Mouse (Mus musculus) midbrain, embryonic 14.5 days (tissue): ENCODE data around the gene Ipo4. TPM values are rescaled to one million over a fixed set of nuclear protein-coding genes. Genes with fewer than 3 reads are reported as not detected.
A peak's percentile ranks its signal among the peaks of the same experiment; 100 is the strongest.

Source experiments
- ATAC-seq: fragments of 200-750 bp; cut with Nextera tagmentation; 2 replicates; pipeline ENCODE4 v1.8.0; 2017; ENCODE audit warnings: moderate number of reproducible peaks, moderate library complexity; ENCODE audit not compliant: low FRiP score, low TSS enrichment
- DNase-seq: peaks from one replicate; pipeline ENCODE4 v3.0.0-alpha.2; 2015
- H3K27ac ChIP-seq: fragments of 300-500 bp; sonication (generic); replicated peaks from 2 replicates; pipeline ENCODE4 v1.5.1; 2014; ENCODE audit warnings: mild to moderate bottlenecking, low read depth, low read length, moderate library complexity
- H3K27me3 ChIP-seq: fragments of 300-500 bp; sonication (generic); 2 replicates; pipeline ENCODE4 v1.6.1; 2014; ENCODE audit warnings: low read length, control low read depth, mixed read lengths; ENCODE audit not compliant: control insufficient read depth, insufficient read depth
- H3K36me3 ChIP-seq: fragments of 300-500 bp; sonication (generic); 2 replicates; pipeline ENCODE4 v1.6.1; 2014; ENCODE audit warnings: low read length, control low read depth; ENCODE audit not compliant: control insufficient read depth, insufficient read depth
- H3K4me1 ChIP-seq: fragments of 300-500 bp; sonication (generic); 2 replicates; pipeline ENCODE4 v1.6.1; 2014; ENCODE audit warnings: mild to moderate bottlenecking, antibody characterized with exemption, low read length, control low read depth; ENCODE audit not compliant: control insufficient read depth, insufficient read depth
- H3K4me2 ChIP-seq: fragments of 300-500 bp; sonication (generic); 2 replicates; pipeline ENCODE4 v1.6.1; 2014; ENCODE audit warnings: mild to moderate bottlenecking, low read length, moderate library complexity
- H3K4me3 ChIP-seq: fragments of 300-500 bp; sonication (generic); replicated peaks from 2 replicates; pipeline ENCODE4 v1.5.1; 2014; ENCODE audit warnings: low read depth, low read length
- H3K9ac ChIP-seq: fragments of 300-500 bp; sonication (generic); replicated peaks from 2 replicates; pipeline ENCODE4 v1.6.1; 2014; ENCODE audit warnings: mild to moderate bottlenecking, low read length, moderate library complexity
- H3K9me3 ChIP-seq: fragments of 300-500 bp; sonication (generic); 2 replicates; pipeline ENCODE4 v1.6.1; 2016; ENCODE audit warnings: low read length, control low read depth, mixed read lengths; ENCODE audit not compliant: control insufficient read depth
- WGBS: fragments of 180-500 bp; shearing (Covaris S2); extraction: QIAGEN DNeasy Blood & Tissue Kit; methylation state at CpG from one replicate; pipeline ENCODE4 v1.1.7; 2014; 5-methylcytosine and 5-hydroxymethylcytosine counted together
- polyA plus RNA-seq: library from polyadenylated mRNA; unstranded; fragments of >200 nt; fragmentation: Nextera tagmentation; extraction: Ambion mirVana; gene quantifications from 2 replicates; pipeline ENCODE4 v1.2.1, GENCODE M21; 2014

Gene Ipo4
- polyA plus RNA-seq, 1 experiment from 2014 or later, result 107 TPM

DNA sequence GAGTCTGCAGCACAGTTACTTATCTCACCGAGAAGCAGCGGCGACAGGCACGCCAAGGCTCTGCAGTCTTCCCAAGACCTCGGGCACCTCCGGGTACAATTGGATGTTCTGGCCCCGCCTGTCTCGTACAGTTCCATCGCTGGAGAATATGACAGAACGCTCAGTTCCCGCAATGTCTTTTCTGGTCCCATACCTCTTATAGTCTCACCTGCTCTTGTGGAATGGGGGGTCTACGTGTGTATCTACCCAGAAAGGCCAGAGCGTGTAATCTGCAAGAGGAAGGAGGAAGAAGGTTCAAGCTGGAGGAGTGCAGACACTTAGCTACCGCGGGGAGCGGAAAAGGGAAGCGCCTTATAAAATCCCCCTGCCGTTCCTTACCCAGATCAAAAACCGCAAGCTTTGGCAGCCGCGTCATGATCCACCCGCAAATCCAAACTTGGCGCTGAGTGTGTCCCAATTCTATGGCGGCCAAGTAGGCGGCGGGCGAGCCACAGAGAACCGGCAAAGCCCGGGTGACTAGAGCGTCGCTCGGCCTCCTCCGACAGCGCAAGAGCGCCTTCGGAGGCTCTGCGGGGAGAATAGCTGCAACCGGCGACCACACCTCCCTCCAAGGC, 24.3 kb upstream of the Ipo4 start, which contains the start of gene Mdp1:
Gene Mdp1 (minus strand): TSS at position 549 of the 614 bp plus-strand sequence.
- under 1% methylated on average over 39 of the region's 39 CpGs for WGBS
- peak; percentile 92 for ATAC-seq

DNA sequence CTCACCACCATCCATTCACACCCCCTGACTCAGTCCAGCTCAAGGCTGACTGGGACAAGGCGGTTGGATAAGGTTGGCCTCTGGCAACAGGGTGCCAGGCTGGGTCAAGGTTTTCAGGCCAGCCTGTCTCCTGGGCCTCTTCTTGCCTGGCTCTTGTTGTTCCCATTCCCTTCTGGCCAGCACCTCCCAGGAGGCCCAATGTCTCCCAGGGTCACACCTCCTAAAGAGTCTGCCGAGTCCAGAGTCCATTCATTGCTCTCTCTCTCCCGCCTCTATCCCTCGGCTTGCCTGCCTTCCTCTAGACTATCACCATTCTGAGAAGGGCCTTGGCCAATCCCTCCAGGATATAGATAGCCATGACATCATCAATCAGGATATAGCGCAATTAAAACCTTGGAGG, 22.3 kb upstream of the Ipo4 start:
- H3K4me2 ChIP-seq, result no peak overlapping the region
- no peak overlapping the region for H3K9ac ChIP-seq
- H3K4me3 ChIP-seq, result no peak overlapping the region
- no peaks in the 10 kb centered on the region for H3K9me3 ChIP-seq
- H3K27ac ChIP-seq, result no peak overlapping the region
- peaks cover 7% of the 10 kb centered on the region; the same call in 1 of the 2 replicates for H3K4me1 ChIP-seq
- WGBS, result 95% methylated on average over 5 of the region's 5 CpGs
- peaks cover 30% of the 10 kb centered on the region for H3K36me3 ChIP-seq
- DNase-seq, result no peak
- ATAC-seq, result no peak
- H3K27me3 ChIP-seq, result no peaks in the 10 kb centered on the region

More for the DNA sequence above, 24.3 kb upstream of the Ipo4 start, which contains the start of gene Mdp1:
- Histone ChIP-seq H3K4me1 (peaks cover 7% of the 10 kb centered on the region; the same call in 1 of the 2 replicates), H3K9me3 (no peaks in the 10 kb centered on the region), H3K27ac (peak within 1 kb of the TSS; percentile 78), H3K4me3 (peak within 1 kb of the TSS; percentile 64), H3K36me3 (peaks cover 37% of the 10 kb centered on the region), H3K9ac (peak within 1 kb of the TSS; percentile 63), H3K27me3 (no peaks in the 10 kb centered on the region), H3K4me2 (peak within 1 kb of the TSS; percentile 57)
- peak; percentile 94 for DNase-seq

DNA sequence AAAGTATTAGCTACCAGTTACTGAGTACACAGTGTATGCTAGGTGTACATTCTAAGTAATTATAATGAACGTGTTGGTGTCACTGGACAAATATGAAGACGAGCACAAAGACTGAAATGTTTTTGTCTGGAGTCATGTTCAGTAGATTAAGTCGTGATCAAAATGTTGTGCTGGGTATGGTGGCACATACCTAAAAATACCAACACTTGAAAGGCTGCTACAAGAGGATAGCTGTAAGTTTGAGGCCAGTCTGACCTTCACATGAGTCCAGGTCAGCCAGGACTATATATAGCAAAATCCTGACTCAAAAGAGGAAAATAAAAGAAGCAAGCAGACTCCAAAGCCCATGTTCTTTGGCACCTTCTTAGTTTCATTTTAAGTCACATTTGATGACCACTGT, 21.2 kb upstream of the Ipo4 start:
- Histone ChIP-seq H3K9me3 (no peaks in the 10 kb centered on the region), H3K36me3 (peaks cover 24% of the 10 kb centered on the region), H3K4me2 (no peak overlapping the region), H3K9ac (no peak overlapping the region), H3K27me3 (no peaks in the 10 kb centered on the region), H3K4me1 (peaks cover 7% of the 10 kb centered on the region; the same call in 1 of the 2 replicates), H3K27ac (no peak overlapping the region), H3K4me3 (no peak overlapping the region)
- DNase-seq (no peak), ATAC-seq (no peak)
- WGBS, result 93% methylated on average over 3 of the region's 3 CpGs

DNA sequence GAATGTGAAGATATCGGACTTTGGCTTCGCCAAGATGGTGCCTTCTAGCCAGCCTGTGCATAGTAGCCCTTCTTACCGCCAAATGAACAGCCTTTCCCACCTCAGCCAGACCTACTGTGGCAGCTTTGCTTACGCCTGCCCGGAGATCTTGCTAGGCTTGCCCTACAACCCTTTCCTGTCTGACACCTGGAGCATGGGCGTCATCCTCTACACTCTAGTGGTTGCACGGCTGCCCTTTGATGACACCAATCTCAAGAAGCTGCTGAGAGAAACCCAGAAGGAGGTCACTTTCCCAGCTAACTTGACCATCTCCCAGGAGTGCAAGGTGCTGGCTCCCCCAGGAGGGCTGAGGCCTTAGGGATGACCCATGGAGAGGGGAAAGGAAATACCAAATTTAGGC, 15.8 kb upstream of the Ipo4 start:
- ATAC-seq (no peak), DNase-seq (no peak)
- no peak overlapping the region for H3K27ac ChIP-seq
- no peak overlapping the region for H3K4me2 ChIP-seq
- no peaks in the 10 kb centered on the region for H3K9me3 ChIP-seq
- H3K36me3 ChIP-seq, result no peaks in the 10 kb centered on the region
- H3K4me1 ChIP-seq, result no peaks in the 10 kb centered on the region
- no peaks in the 10 kb centered on the region for H3K27me3 ChIP-seq
- 94% methylated on average over 7 of the region's 7 CpGs for WGBS
- H3K4me3 ChIP-seq, result no peak overlapping the region
- H3K9ac ChIP-seq, result no peak overlapping the region

DNA sequence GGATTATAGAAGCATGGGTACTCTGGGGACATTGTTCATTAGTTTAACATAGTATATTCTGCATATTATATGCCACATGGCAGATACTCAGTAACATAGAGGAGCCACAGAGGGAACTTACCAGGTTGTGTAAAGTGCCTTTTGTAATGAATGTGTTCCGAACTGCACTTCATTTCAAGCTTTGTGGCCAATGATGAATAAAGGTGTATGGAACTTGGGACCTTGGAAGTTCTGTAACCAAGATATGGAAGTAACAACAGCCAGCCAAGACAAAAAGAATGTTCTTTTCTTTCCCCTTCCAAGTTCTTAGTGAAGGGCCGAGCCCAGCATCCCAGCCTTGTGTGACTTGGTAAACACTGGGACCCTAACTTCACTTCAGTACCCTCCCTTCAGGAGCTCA, 14.1 kb upstream of the Ipo4 start, which contains the start of gene Tssk4:
Gene Tssk4 (plus strand): TSS at position 301 of the 400 bp plus-strand sequence.
- Histone ChIP-seq H3K9ac (no peak within 1 kb of the TSS), H3K4me2 (no peak within 1 kb of the TSS), H3K9me3 (no peaks in the 10 kb centered on the region), H3K27me3 (no peaks in the 10 kb centered on the region), H3K4me3 (no peak within 1 kb of the TSS), H3K36me3 (0 out of 2 replicates have a peak, but pooled peaks cover 3% of the 10 kb centered on the region), H3K27ac (no peak within 1 kb of the TSS), H3K4me1 (no peaks in the 10 kb centered on the region)
- no peak for ATAC-seq
- DNase-seq, result no peak
- 93% methylated on average over 2 of the region's 2 CpGs for WGBS

DNA sequence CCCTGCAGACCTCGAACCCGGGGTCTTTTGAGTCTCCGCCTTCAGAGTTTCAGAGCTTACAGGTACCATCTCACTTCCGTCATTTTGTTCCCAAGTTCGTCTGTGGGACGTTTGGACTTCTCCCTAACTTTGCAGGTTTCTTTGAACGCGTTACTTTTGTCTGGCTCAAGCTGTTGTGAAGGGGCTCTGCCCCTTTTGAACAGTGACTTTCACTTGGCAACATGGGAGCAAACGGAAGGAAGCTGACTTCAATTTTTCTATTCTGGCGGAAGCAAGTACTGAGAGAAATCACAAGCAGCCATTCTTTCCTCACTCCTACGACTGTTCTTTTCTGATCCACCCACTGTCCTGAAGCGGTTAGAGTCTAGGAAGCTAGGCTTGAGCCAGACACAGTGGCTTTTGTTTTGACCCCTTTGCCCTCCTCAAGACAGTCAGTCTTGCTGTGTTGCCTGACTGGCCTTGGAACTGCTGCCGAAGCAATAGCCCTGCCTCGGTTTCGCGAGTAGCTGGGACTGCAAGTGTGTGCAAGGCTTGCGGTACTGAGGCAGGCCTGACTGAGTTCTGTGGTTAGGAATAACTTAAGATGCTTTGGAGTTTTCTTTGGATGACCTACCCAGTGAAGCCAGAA, 8.6 kb upstream of the Ipo4 start:
- Histone ChIP-seq H3K4me3 (peak overlapping the region; percentile 98), H3K27me3 (no peaks in the 10 kb centered on the region), H3K9ac (peak overlapping the region; percentile 94; the same call in 1 of the 2 replicates), H3K36me3 (peaks cover 24% of the 10 kb centered on the region), H3K4me2 (peak overlapping the region; percentile 86), H3K9me3 (no peaks in the 10 kb centered on the region), H3K4me1 (peaks cover 11% of the 10 kb centered on the region), H3K27ac (no peak overlapping the region)
- no peak for DNase-seq
- WGBS, result 30% methylated on average over 17 of the region's 17 CpGs
- no peak for ATAC-seq

DNA sequence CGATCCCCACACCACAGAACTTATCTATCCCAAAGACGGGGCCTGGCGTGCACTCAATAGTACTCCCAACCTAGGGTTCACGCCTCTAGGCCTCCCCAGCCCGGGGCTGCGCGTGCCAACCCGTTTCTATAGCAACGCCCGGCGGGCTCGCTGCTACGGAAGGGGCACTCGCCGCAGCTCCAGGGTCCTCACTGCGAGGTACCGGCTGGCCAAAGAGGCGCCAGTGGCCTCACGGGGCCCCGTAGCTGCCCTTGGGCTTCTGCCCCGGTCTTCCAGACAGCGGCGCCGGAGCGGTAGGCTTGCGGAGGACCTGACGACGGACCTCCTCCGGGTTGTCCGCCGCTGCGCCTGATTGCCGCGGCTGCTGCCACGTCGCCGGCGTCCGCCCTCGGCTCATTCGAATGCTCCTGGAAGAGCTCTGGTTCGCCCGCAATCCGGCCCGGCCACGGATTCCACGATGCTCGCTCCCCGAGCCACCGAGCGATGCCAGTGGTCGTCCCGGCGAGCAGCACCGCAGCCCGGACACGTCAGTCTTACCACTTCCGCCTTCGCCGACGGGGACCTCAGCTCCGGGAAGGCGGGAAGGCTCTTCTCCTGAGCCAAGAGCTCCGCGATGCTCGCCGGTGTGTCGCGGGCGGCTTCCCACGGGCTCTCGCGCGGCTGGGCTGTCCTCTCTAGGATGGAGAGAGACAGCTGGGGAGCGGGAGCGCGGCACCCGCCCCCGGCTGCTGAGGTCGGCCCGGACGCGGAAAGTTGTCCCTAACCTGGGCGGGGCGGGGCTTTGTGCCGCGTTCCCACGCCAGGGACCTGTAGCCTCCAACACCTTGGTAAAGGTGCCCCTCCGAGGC, 7.5 kb upstream of the Ipo4 start, which contains the start of gene Tm9sf1:
Gene Tm9sf1 (minus strand): TSS at position 747 of the 848 bp plus-strand sequence.
- Histone ChIP-seq H3K27ac (peak within 1 kb of the TSS; percentile 97), H3K9ac (peak within 1 kb of the TSS; percentile 94), H3K4me3 (peak within 1 kb of the TSS; percentile 98), H3K36me3 (peaks cover 31% of the 10 kb centered on the region), H3K27me3 (no peaks in the 10 kb centered on the region), H3K9me3 (no peaks in the 10 kb centered on the region), H3K4me1 (peaks cover 11% of the 10 kb centered on the region), H3K4me2 (peak within 1 kb of the TSS; percentile 86)
- ATAC-seq (peak; percentile 88), DNase-seq (peak; percentile 88)
- WGBS, result under 1% methylated on average over 89 of the region's 89 CpGs

DNA sequence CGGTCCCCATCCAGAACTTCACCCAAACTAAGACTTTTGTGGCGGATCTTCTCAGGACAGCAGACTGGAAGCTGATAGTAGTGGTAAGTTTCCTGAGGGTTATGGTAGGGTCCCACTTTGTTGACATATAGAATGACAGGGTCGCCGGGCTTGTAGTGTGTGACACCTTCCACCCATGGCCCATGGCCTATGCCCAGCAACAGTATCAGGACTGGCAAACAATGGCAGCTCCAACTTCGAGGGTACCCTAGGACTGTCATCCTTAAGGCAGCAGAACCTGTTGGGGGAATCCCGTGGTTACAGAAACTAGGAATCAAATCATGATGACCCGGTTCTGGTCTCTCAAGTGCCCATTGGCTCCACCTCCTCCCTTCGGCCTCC, 6.9 kb upstream of the Ipo4 start:
- no peaks in the 10 kb centered on the region for H3K27me3 ChIP-seq
- ATAC-seq (peak; percentile 38; the same call in 1 of the 2 replicates), DNase-seq (no peak)
- H3K4me2 ChIP-seq, result peak overlapping the region; percentile 86
- 26% methylated on average over 8 of the region's 8 CpGs for WGBS
- no peaks in the 10 kb centered on the region for H3K9me3 ChIP-seq
- peaks cover 37% of the 10 kb centered on the region for H3K36me3 ChIP-seq
- H3K4me3 ChIP-seq, result peak overlapping the region; percentile 98
- peak overlapping the region; percentile 94 for H3K9ac ChIP-seq
- peak overlapping the region; percentile 97 for H3K27ac ChIP-seq
- H3K4me1 ChIP-seq, result peaks cover 11% of the 10 kb centered on the region
